ENCODE assay signal across 22 mouse cellular contexts in the genomic region with DNA sequence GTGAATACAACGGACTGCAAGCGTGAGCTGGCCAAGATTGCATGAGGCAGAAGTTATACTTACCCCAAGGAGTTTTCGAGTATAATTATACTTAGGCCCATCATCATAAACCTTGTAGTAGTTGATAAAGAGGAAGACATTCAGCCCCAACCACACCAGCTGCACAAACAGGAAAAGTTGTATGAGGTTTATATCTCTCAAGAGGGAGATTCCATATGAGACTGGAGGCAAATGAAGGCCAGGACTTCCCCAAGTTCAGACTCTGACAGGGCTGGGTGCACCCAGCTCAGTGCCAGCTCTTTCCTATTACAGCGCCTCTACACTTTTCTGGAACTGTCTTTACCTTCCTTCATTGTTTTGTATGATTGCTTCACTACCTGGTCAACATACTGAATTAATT. TPM values are rescaled to one million over a fixed set of nuclear protein-coding genes. Genes with fewer than 3 reads are reported as not detected.
A peak's percentile ranks its signal among the peaks of the same experiment; 100 is the strongest.
DNase-seq lines count a peak whose midpoint lies in the region; ATAC-seq and TF ChIP-seq lines count a peak whose summit lies in the region.
"Had no signal": no experiment of that assay in that cellular context is flagged by ENCODE, and none has a peak within 500 bp of the region (broad histone marks: within the 10 kb centered on the region; RNA-seq: fewer than 3 reads in every experiment).

No protein-coding gene starts in this region.

- 88% methylated on average over 4 of the region's 4 CpGs for WGBS in cerebellum, adult 2 months
- 93% methylated on average over 4 of the region's 4 CpGs for WGBS in limb, embryonic 10.5 days
- WGBS in midbrain, embryonic 16.5 days = 89% methylated on average over 4 of the region's 4 CpGs

- in situ Hi-C loops in CH12.LX (cut with MboI; ENCODE audit: low pct_ligation_motif_present, low pct_unique_long_range_greater_than_20kb, low sequenced_read_pairs) = no loop called here

- ATAC-seq in granulocyte monocyte progenitor cell, adult 5-6 weeks (replicated peaks; ENCODE audit: poor library complexity, severe bottlenecking) = peak; percentile 37
- peak; percentile 15; the same call in 1 of the 2 replicates for ATAC-seq in megakaryocyte progenitor cell, adult 5-6 weeks (replicated peaks; ENCODE audit: poor library complexity)
- ATAC-seq in midbrain, embryonic 16.5 days = no peak
- ATAC-seq: forebrain, embryonic 16.5 days had no signal

- TF ChIP-seq POLR2A in CH12.LX (IDR thresholded peaks at IDR 0.05; ENCODE audit: low read depth, low read length) = no peak
- TF ChIP-seq POLR2A in cerebellum, adult 2 months (IDR thresholded peaks at IDR 0.05; ENCODE audit: borderline replicate concordance, insufficient read depth, low read length) = no peak

- DNase-seq in A20 (ENCODE audit: low read depth, low spot score) (peak; percentile 54), CH12.LX (ENCODE audit: extremely low read depth) (peak; percentile 64)
- no peak for DNase-seq in cerebellum, adult 2 months
- no peak for DNase-seq in limb, embryonic 10.5 days (ENCODE audit: low spot score)
- no peak for DNase-seq in lung, postnatal 36 days
- DNase-seq: adrenal gland, postnatal 14 days; cerebellum, adult 9-10 months; cerebellum, postnatal 25 days; gastrocnemius, postnatal 10 days; heart, adult 2 months; heart, postnatal 14 days had no signal

- peak overlapping the region; percentile 55 for H3K27ac ChIP-seq in CH12.LX (ENCODE audit: insufficient read depth, low read depth)
- no peak overlapping the region for H3K27ac ChIP-seq in cerebellum, adult 2 months (ENCODE audit: insufficient read depth, low read length)
- H3K27ac ChIP-seq in limb, embryonic 10.5 days = no peak overlapping the region
- no peak overlapping the region for H3K27ac ChIP-seq in midbrain, embryonic 16.5 days (ENCODE audit: low read length)
- H3K27ac ChIP-seq: embryonic facial prominence, embryonic 13.5 days; forebrain, embryonic 12.5 days; heart, adult 2 months; heart, embryonic 15.5 days; hindbrain, embryonic 10.5 days; hindbrain, embryonic 15.5 days had no signal

- 0 out of 2 replicates have a peak, but pooled peaks cover 2% of the 10 kb centered on the region for H3K79me2 ChIP-seq in CH12.LX (replicated peaks; ENCODE audit: control insufficient read depth, extremely low read depth, insufficient read depth, poor library complexity, severe bottlenecking)

- dilution Hi-C loops in CH12.LX (cut with MboI; ENCODE audit: extremely low pct_ligation_motif_present, extremely low pct_unique_long_range_greater_than_20kb, low sequenced_read_pairs) = no loop called here

- no peak for TF ChIP-seq RAD21 in CH12.LX (IDR thresholded peaks at IDR 0.05; ENCODE audit: low read depth, low read length)

- H3K36me3 ChIP-seq in CH12.LX (replicated peaks in 1 of 2; ENCODE audit: control insufficient read depth in 1 of 2, insufficient read depth in 1 of 2, low read length in 1 of 2) = peaks cover 4 to 20% of the 10 kb centered on the region in 2 experiments
- no peaks in the 10 kb centered on the region for H3K36me3 ChIP-seq in limb, embryonic 10.5 days
- no peaks in the 10 kb centered on the region for H3K36me3 ChIP-seq in midbrain, embryonic 16.5 days (ENCODE audit: control insufficient read depth, insufficient read depth, low read length)
- H3K36me3 ChIP-seq: embryonic facial prominence, embryonic 13.5 days; forebrain, embryonic 12.5 days; heart, embryonic 15.5 days; hindbrain, embryonic 10.5 days; hindbrain, embryonic 15.5 days had no signal

- H3K9me3 ChIP-seq in CH12.LX (replicated peaks; ENCODE audit: low read length) = no peaks in the 10 kb centered on the region
- no peaks in the 10 kb centered on the region for H3K9me3 ChIP-seq in limb, embryonic 10.5 days (replicated peaks)
- H3K9me3 ChIP-seq in midbrain, embryonic 16.5 days (replicated peaks; ENCODE audit: control insufficient read depth, low read length, poor library complexity, severe bottlenecking) = no peaks in the 10 kb centered on the region
- H3K9me3 ChIP-seq: embryonic facial prominence, embryonic 13.5 days; forebrain, embryonic 12.5 days; heart, embryonic 15.5 days; hindbrain, embryonic 10.5 days; hindbrain, embryonic 15.5 days had no signal

- peaks cover 2 to 12% of the 10 kb centered on the region in 2 experiments; a peak in 2 of 4 replicates for H3K4me1 ChIP-seq in CH12.LX (ENCODE audit: control insufficient read depth in 1 of 2, insufficient read depth in 2 of 2)
- H3K4me1 ChIP-seq in cerebellum, adult 2 months (ENCODE audit: control insufficient read depth, insufficient read depth, low read length) = no peaks in the 10 kb centered on the region
- H3K4me1 ChIP-seq in limb, embryonic 10.5 days = no peaks in the 10 kb centered on the region
- H3K4me1 ChIP-seq in midbrain, embryonic 16.5 days (ENCODE audit: control insufficient read depth, insufficient read depth, low read length) = no peaks in the 10 kb centered on the region
- H3K4me1 ChIP-seq: embryonic facial prominence, embryonic 13.5 days; forebrain, embryonic 12.5 days; heart, embryonic 15.5 days; hindbrain, embryonic 10.5 days; hindbrain, embryonic 15.5 days had no signal

- H3K4me3 ChIP-seq in CH12.LX (replicated peaks in 1 of 3; ENCODE audit: low read depth in 2 of 3, low read length in 2 of 3, poor library complexity in 1 of 3) = peak overlapping the region in 2 of 3 experiments; percentile 50 to 77
- no peak overlapping the region for H3K4me3 ChIP-seq in cerebellum, adult 2 months (replicated peaks; ENCODE audit: insufficient read depth, low read depth, low read length)
- H3K4me3 ChIP-seq in limb, embryonic 10.5 days = no peak overlapping the region
- no peak overlapping the region for H3K4me3 ChIP-seq in midbrain, embryonic 16.5 days (ENCODE audit: low read depth, low read length)
- H3K4me3 ChIP-seq: embryonic facial prominence, embryonic 13.5 days; forebrain, embryonic 12.5 days; heart, adult 2 months; heart, embryonic 15.5 days; hindbrain, embryonic 10.5 days; hindbrain, embryonic 15.5 days had no signal

- H3K27me3 ChIP-seq in CH12.LX (replicated peaks) = no peaks in the 10 kb centered on the region
- H3K27me3 ChIP-seq in cerebellum, adult 2 months (ENCODE audit: control insufficient read depth, insufficient read depth, low read length) = no peaks in the 10 kb centered on the region
- H3K27me3 ChIP-seq in limb, embryonic 10.5 days (ENCODE audit: low read depth, poor library complexity, severe bottlenecking) = no peaks in the 10 kb centered on the region
- no peaks in the 10 kb centered on the region for H3K27me3 ChIP-seq in midbrain, embryonic 16.5 days (ENCODE audit: control insufficient read depth, insufficient read depth, low read depth, low read length)
- H3K27me3 ChIP-seq: embryonic facial prominence, embryonic 13.5 days; forebrain, embryonic 12.5 days; heart, embryonic 15.5 days; hindbrain, embryonic 15.5 days had no signal

- TF ChIP-seq EP300 in CH12.LX (IDR thresholded peaks at IDR 0.05; ENCODE audit: low read length) = 0 out of 2 replicates have a peak, but pooled peaks have one; percentile 25

- H3K9ac ChIP-seq in CH12.LX (ENCODE audit: insufficient read depth, low read depth) = peak overlapping the region; percentile 39
- no peak overlapping the region for H3K9ac ChIP-seq in midbrain, embryonic 16.5 days (ENCODE audit: low read depth, low read length)
- H3K9ac ChIP-seq: embryonic facial prominence, embryonic 13.5 days; forebrain, embryonic 12.5 days; heart, embryonic 15.5 days; hindbrain, embryonic 15.5 days had no signal

- TF ChIP-seq CTCF in CH12.LX (conservative IDR thresholded peaks at IDR 0.05 in 1 of 2, IDR thresholded peaks at IDR 0.05 in 1 of 2; ENCODE audit: low read depth in 2 of 2, low read length in 2 of 2) = no peak
- no peak for TF ChIP-seq CTCF in cerebellum, adult 2 months (IDR thresholded peaks at IDR 0.05; ENCODE audit: borderline replicate concordance, insufficient read depth, low read depth, low read length)

- peak overlapping the region; percentile 56; the same call in 1 of the 2 replicates for H3K4me2 ChIP-seq in CH12.LX (ENCODE audit: insufficient read depth, low read depth, poor library complexity, severe bottlenecking)
- H3K4me2 ChIP-seq in midbrain, embryonic 16.5 days (ENCODE audit: low read length) = no peak overlapping the region
- H3K4me2 ChIP-seq: embryonic facial prominence, embryonic 13.5 days; forebrain, embryonic 12.5 days; heart, embryonic 11.5 days; heart, embryonic 15.5 days; hindbrain, embryonic 15.5 days had no signal

TF ChIP-seq in CH12.LX, 34 proteins besides CTCF, POLR2A, EP300 and RAD21 (continues in another document):
- TF ChIP-seq ZKSCAN1 (IDR thresholded peaks at IDR 0.05; ENCODE audit: borderline replicate concordance, low read depth, low read length) = no peak
- TF ChIP-seq USF1 (IDR thresholded peaks at IDR 0.05; ENCODE audit: low read depth, low read length) = no peak
- TF ChIP-seq IRF4 (IDR thresholded peaks at IDR 0.05; ENCODE audit: low read depth, low read length) = 0 out of 2 replicates have a peak, but pooled peaks have one; percentile 15
- no peak for TF ChIP-seq MXI1 (IDR thresholded peaks at IDR 0.05; ENCODE audit: low read depth, low read length)
- no peak; the same call in 1 of the 2 replicates for TF ChIP-seq MEF2A (IDR thresholded peaks at IDR 0.05; ENCODE audit: borderline replicate concordance, low read depth, low read length)
- no peak for TF ChIP-seq CHD1 (IDR thresholded peaks at IDR 0.05; ENCODE audit: low read depth, low read length)
- no peak for TF ChIP-seq CHD2 (IDR thresholded peaks at IDR 0.05; ENCODE audit: low read length)
- TF ChIP-seq NRF1 (IDR thresholded peaks at IDR 0.05; ENCODE audit: low read depth, low read length) = no peak
- peak; percentile 51 for TF ChIP-seq ETS1 (conservative IDR thresholded peaks at IDR 0.05; ENCODE audit: low read depth, low read length)
- TF ChIP-seq MAX (IDR thresholded peaks at IDR 0.05; ENCODE audit: low read length) = no peak
- 0 out of 2 replicates have a peak, but pooled peaks have one; percentile 17 for TF ChIP-seq TBP (conservative IDR thresholded peaks at IDR 0.05; ENCODE audit: low read depth, low read length)
- TF ChIP-seq TCF12 (IDR thresholded peaks at IDR 0.05; ENCODE audit: low read depth, low read length) = peak; percentile 53
- no peak for TF ChIP-seq JUN (IDR thresholded peaks at IDR 0.05; ENCODE audit: insufficient read depth, low read depth, low read length)

RNA-seq across cellular contexts. Expression of a gene that starts 20.6 kb away (rescaled TPM):
- total RNA-seq in CH12.LX (2012; rRNA removed) = 46.3 and 57.0 TPM in 2 replicates
- total RNA-seq in CH12.LX (2014; rRNA removed) = 111 TPM in 2 replicates
- 126 and 127 TPM in 2 replicates for polyA plus RNA-seq in CH12.LX (2012; ENCODE audit: insufficient read length, low read depth)
- 42.2 and 43.0 TPM in 2 replicates for total RNA-seq in granulocyte monocyte progenitor cell, adult 5-6 weeks (2014; fragmentation: Nextera tagmentation)
- total RNA-seq in granulocyte monocyte progenitor cell, adult 5-6 weeks (2017) = 67.4 and 76.6 TPM in 2 replicates
- 67.7 and 88.1 TPM in 2 replicates for total RNA-seq in megakaryocyte progenitor cell, adult 5-6 weeks (2015)
- total RNA-seq in megakaryocyte progenitor cell, adult 5-6 weeks (2017) = 66.5 and 89.6 TPM in 2 replicates
- 0.33 and 0.41 TPM in 2 replicates for polyA plus RNA-seq in cerebellum, adult 2 months (2012; rRNA removed)
- 0.29 and 0.48 TPM in 2 replicates for polyA plus RNA-seq in limb, embryonic 10.5 days (2016; fragmentation: Nextera tagmentation; extraction: Ambion mirVana)
- 0.11 and 0.40 TPM in 2 replicates for polyA plus RNA-seq in midbrain, embryonic 16.5 days (2015; fragmentation: Nextera tagmentation; extraction: Ambion mirVana)
- total RNA-seq: MEL had no signal

Comparison
In these comparisons a context has a peak if more than half of its experiments do, and no peak if none do; other contexts are left out.
1. DNase-seq: peak in A20 (single experiment) and CH12.LX (single experiment); none in cerebellum, adult 2 months (0 of 2), limb, embryonic 10.5 days (single experiment) and lung, postnatal 36 days (single experiment).
2. H3K4me3 ChIP-seq: peak in CH12.LX (2 of 3); none in cerebellum, adult 2 months (single experiment), limb, embryonic 10.5 days (single experiment) and midbrain, embryonic 16.5 days (single experiment).
3. RNA of a gene that starts 20.6 kb away (polyA plus RNA-seq): 126 to 127 TPM in CH12.LX; 0.29 to 0.48 TPM in limb, embryonic 10.5 days, 0.33 to 0.41 TPM in cerebellum, adult 2 months and 0.11 to 0.40 TPM in midbrain, embryonic 16.5 days; every median in the first group is over 10 times any median in the second.